Mouse (Mus musculus) kidney, embryonic 14.5 days (tissue): ENCODE measurements around the gene Mst1. TPM values are rescaled to one million over a fixed set of nuclear protein-coding genes. Genes with fewer than 3 reads are reported as not detected.
A peak's percentile ranks its signal among the peaks of the same experiment; 100 is the strongest.

Experiments
- ATAC-seq: fragments of 200-750 bp; cut with Nextera tagmentation; 2 replicates; pipeline ENCODE4 v1.8.0; 2017; ENCODE audit warnings: moderate number of reproducible peaks, mild to moderate bottlenecking, moderate TSS enrichment, moderate library complexity; ENCODE audit not compliant: low FRiP score, low TSS enrichment
- H3K27ac ChIP-seq: fragments of 300-500 bp; sonication (generic); 2 replicates; pipeline ENCODE4 v1.5.1; 2014; ENCODE audit warnings: low read depth, mild to moderate bottlenecking, low read length, moderate library complexity, mixed read lengths
- H3K27me3 ChIP-seq: fragments of 300-500 bp; sonication (generic); 2 replicates; pipeline ENCODE4 v1.6.1; 2014; ENCODE audit warnings: mild to moderate bottlenecking, low read length; ENCODE audit not compliant: control insufficient read depth, insufficient read depth
- H3K36me3 ChIP-seq: fragments of 300-500 bp; sonication (generic); 2 replicates; pipeline ENCODE4 v1.6.1; 2014; ENCODE audit warnings: low read length, mixed read lengths; ENCODE audit not compliant: control insufficient read depth, insufficient read depth
- H3K4me1 ChIP-seq: fragments of 300-500 bp; sonication (generic); 2 replicates; pipeline ENCODE4 v1.6.1; 2014; ENCODE audit warnings: low read length, mixed read lengths; ENCODE audit not compliant: control insufficient read depth, insufficient read depth
- H3K4me2 ChIP-seq: fragments of 300-500 bp; sonication (generic); replicated peaks from 2 replicates; pipeline ENCODE4 v1.6.1; 2014; ENCODE audit warnings: low read depth, mild to moderate bottlenecking, low read length
- H3K4me3 ChIP-seq: fragments of 300-500 bp; sonication (generic); 2 replicates; pipeline ENCODE4 v1.5.1; 2014; ENCODE audit warnings: mild to moderate bottlenecking, low read length
- H3K9ac ChIP-seq: fragments of 300-500 bp; sonication (generic); 2 replicates; pipeline ENCODE4 v1.6.1; 2014; ENCODE audit warnings: low read depth, mild to moderate bottlenecking, low read length, moderate library complexity
- H3K9me3 ChIP-seq: fragments of 300-500 bp; sonication (generic); 2 replicates; pipeline ENCODE4 v1.6.1; 2016; ENCODE audit warnings: low read length; ENCODE audit not compliant: control insufficient read depth
- WGBS: fragments of 180-500 bp; shearing (Covaris S2); extraction: QIAGEN DNeasy Blood & Tissue Kit; methylation state at CpG from one replicate; pipeline ENCODE4 v1.1.7; 2014; 5-methylcytosine and 5-hydroxymethylcytosine counted together
- polyA plus RNA-seq: library from polyadenylated mRNA; unstranded; fragments of >200 nt; fragmentation: Nextera tagmentation; extraction: Ambion mirVana; gene quantifications from 2 replicates; pipeline ENCODE4 v1.2.1, GENCODE M21; 2014

The Mst1 gene
- polyA plus RNA-seq, 1 experiment from 2014 or later: not detected

DNA sequence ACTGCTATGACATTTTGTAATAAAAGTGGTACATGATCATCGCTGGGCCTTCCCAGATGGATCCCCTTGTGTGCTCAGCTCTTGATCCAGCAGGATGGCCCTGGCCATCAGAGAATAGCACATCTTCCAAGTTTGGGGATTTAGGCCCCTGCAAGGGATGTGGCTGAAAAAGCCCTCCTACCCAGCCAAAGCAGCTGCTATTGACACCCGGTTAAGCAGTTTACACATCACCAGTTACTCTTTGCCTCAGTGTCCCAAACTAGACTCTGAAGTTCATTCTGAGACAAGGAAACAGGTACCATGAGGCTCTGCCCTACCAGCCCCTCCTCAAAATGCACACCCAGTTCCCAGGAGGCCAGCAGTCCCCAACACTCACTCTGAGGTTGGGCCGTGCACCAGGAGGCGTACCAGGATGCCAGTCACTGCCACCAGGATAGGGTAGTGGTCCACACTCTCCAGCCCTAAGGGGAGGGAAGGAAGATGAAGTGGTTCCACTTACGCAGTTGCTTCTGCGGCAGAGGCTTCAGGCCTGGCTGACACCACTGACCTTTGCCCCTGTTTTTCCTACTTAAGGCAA lies 24.5 kb upstream of the Mst1 start:
- Histone ChIP-seq H3K9me3 (no peaks in the 10 kb centered on the region), H3K9ac (no peak overlapping the region), H3K27ac (no peak overlapping the region), H3K36me3 (peaks cover 64% of the 10 kb centered on the region), H3K4me3 (no peak overlapping the region), H3K27me3 (no peaks in the 10 kb centered on the region), H3K4me2 (no peak overlapping the region), H3K4me1 (peaks cover 11% of the 10 kb centered on the region; the same call in 1 of the 2 replicates)
- WGBS: 87% methylated on average over 6 of the region's 6 CpGs
- no peak for ATAC-seq

DNA sequence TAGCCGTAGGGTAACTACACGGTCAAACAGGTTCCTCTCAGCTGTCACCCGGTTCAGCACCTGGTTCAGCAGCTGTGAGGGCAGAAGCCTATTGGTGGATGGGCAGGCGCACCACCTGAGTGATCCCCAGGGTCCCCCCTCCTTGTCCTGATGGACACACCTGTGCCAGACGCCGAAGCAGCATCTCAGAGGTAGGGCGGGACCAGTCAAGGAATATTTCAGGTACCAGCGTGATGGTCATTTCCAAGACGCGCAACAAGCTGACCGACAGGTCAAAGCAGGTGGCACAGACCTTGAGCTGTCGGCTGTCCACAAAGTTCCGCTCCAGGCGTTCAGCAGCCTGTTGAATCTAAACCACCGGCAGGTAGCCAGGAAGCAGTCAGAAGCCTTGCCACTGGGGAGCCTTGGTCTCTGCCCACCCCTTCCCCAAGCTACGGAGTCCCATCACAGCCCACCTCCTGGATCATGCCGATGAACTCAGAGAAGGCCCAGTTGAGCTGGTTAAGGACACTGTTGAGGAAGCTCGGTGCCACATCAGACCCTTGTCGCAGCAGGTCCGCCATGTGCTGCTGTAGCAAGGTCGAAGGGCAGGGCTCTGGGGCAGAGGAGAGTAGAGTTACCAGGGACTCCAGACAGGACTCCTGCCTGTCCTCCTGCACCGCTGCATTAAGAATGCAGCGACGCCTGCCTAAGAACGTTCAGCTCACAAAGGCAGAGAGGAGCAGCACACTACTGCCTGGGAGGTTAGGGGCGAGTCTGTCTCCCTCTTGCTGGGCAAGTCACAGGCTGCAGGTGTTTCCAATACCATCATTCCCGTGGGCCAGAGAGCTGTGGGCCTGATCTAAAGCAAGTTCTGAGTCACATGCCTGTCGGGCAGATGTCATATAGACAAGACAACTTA lies 23.6 kb upstream of the Mst1 start:
- Histone ChIP-seq H3K36me3 (peaks cover 63% of the 10 kb centered on the region), H3K27me3 (no peaks in the 10 kb centered on the region), H3K9ac (no peak overlapping the region), H3K27ac (no peak overlapping the region), H3K4me3 (no peak overlapping the region), H3K9me3 (no peaks in the 10 kb centered on the region), H3K4me1 (peaks cover 11% of the 10 kb centered on the region; the same call in 1 of the 2 replicates), H3K4me2 (no peak overlapping the region)
- 80% methylated on average over 28 of the region's 28 CpGs for WGBS
- no peak for ATAC-seq

DNA sequence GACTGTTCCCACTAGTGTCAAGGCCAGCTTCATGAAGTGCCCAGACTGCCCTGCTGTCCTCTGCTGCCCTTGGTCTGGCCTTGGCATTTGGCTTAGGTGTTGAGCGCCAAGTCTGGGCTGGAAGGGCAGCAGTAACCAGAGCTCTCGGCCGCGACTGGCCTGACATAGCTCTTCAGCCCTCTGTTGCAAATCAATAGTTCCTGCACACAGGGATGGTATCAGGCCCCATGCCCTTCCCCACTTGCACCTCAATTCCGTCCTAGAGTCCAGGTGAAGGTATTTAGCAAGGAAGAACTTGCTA lies 23.0 kb upstream of the Mst1 start:
- H3K27ac ChIP-seq: no peak overlapping the region
- peaks cover 61% of the 10 kb centered on the region for H3K36me3 ChIP-seq
- no peak for ATAC-seq
- H3K9me3 ChIP-seq: no peaks in the 10 kb centered on the region
- H3K4me1 ChIP-seq: peaks cover 10% of the 10 kb centered on the region; the same call in 1 of the 2 replicates
- 91% methylated on average over 5 of the region's 5 CpGs for WGBS
- H3K27me3 ChIP-seq: no peaks in the 10 kb centered on the region
- no peak overlapping the region for H3K4me2 ChIP-seq
- H3K9ac ChIP-seq: no peak overlapping the region
- H3K4me3 ChIP-seq: no peak overlapping the region

GRCm38 (mm10) chr9:108058291-108058690 lies 21.9 kb upstream of the Mst1 start:
- Histone ChIP-seq H3K9ac (no peak overlapping the region), H3K27ac (no peak overlapping the region), H3K9me3 (no peaks in the 10 kb centered on the region), H3K4me3 (no peak overlapping the region), H3K36me3 (peaks cover 70% of the 10 kb centered on the region), H3K27me3 (no peaks in the 10 kb centered on the region), H3K4me2 (no peak overlapping the region), H3K4me1 (peaks cover 2% of the 10 kb centered on the region; the same call in 1 of the 2 replicates)
- no peak for ATAC-seq
- 97% methylated on average over 9 of the region's 9 CpGs for WGBS

GRCm38 (mm10) chr9:108062142-108062541 lies 18.1 kb upstream of the Mst1 start:
- H3K27ac ChIP-seq: no peak overlapping the region
- no peak overlapping the region for H3K4me2 ChIP-seq
- no peak for ATAC-seq
- no peak overlapping the region for H3K9ac ChIP-seq
- no peak overlapping the region for H3K4me3 ChIP-seq
- WGBS: 92% methylated on average over 3 of the region's 3 CpGs
- no peaks in the 10 kb centered on the region for H3K4me1 ChIP-seq
- H3K27me3 ChIP-seq: no peaks in the 10 kb centered on the region
- H3K36me3 ChIP-seq: peaks cover 60% of the 10 kb centered on the region
- H3K9me3 ChIP-seq: no peaks in the 10 kb centered on the region

GRCm38 (mm10) chr9:108063361-108063760 lies 16.9 kb upstream of the Mst1 start:
- no peak overlapping the region for H3K4me2 ChIP-seq
- no peaks in the 10 kb centered on the region for H3K27me3 ChIP-seq
- H3K4me3 ChIP-seq: no peak overlapping the region
- ATAC-seq: no peak
- no peak overlapping the region for H3K9ac ChIP-seq
- WGBS: 86% methylated on average over 12 of the region's 12 CpGs
- peaks cover 57% of the 10 kb centered on the region for H3K36me3 ChIP-seq
- H3K4me1 ChIP-seq: no peaks in the 10 kb centered on the region
- H3K9me3 ChIP-seq: no peaks in the 10 kb centered on the region
- H3K27ac ChIP-seq: no peak overlapping the region

DNA sequence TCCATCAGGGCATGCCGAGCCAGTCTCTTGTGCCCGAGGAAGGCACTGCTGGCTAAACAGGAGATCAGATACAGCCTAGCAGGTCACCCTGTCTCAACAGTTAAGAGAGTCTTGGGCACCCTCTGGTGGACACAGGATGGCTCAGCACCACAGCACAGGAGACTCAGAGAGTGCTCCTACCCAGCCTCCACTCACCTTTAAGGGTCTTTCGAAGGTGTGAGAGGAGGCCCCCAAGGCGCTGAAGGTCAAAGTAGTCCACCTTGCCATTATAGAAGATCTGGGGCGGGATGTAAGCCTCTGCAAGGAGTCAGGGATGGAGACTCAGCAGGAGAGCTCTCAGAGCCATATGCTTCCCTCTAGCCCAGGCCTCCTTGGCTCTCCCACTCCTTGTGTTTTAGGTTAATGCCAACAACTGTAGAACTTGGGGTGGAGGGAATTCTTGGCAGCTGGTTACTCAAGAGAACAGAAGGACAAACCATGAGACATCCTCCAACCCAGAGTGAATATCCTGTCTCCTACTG lies 14.7 kb upstream of the Mst1 start:
- H3K4me2 ChIP-seq: no peak overlapping the region
- H3K4me3 ChIP-seq: no peak overlapping the region
- H3K36me3 ChIP-seq: peaks cover 57% of the 10 kb centered on the region
- no peaks in the 10 kb centered on the region for H3K9me3 ChIP-seq
- 40% methylated on average over 5 of the region's 5 CpGs for WGBS
- H3K4me1 ChIP-seq: no peaks in the 10 kb centered on the region
- no peaks in the 10 kb centered on the region for H3K27me3 ChIP-seq
- H3K9ac ChIP-seq: no peak overlapping the region
- 0 out of 2 replicates have a peak, but pooled peaks have one; percentile 55 for ATAC-seq
- no peak overlapping the region for H3K27ac ChIP-seq

- ATAC-seq: no peak
- Histone ChIP-seq H3K4me3 (no peak overlapping the region), H3K27me3 (no peaks in the 10 kb centered on the region), H3K4me1 (no peaks in the 10 kb centered on the region), H3K9ac (no peak overlapping the region), H3K9me3 (no peaks in the 10 kb centered on the region), H3K4me2 (no peak overlapping the region), H3K36me3 (peaks cover 56% of the 10 kb centered on the region), H3K27ac (no peak overlapping the region)
- WGBS: 90% methylated on average over 7 of the region's 7 CpGs
These were observed 13.0 kb upstream of the Mst1 start for GRCm38 (mm10) chr9:108067199-108067598.

DNA sequence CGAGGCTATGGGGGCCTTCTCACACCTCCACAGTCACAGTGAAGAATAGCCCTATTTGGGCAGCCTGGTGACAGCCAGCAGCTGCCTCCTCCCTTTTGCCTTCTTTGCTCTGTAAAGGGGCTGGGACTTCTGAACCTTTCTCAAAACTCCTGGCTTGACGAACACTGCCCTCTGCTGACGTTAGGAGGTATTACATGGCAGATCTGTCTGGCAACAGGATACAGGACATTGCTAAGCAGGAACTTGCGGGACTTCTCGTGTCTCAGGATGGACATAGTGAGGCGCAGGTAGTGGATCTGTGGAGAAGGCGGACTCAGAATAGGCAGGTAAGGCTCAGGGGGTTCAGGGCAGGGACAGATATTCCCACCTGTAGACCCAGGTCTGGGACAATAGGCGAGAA lies 12.3 kb upstream of the Mst1 start:
- peak; percentile 34; the same call in 1 of the 2 replicates for ATAC-seq

More for the DNA sequence above, 12.3 kb upstream of the Mst1 start:
- Histone ChIP-seq H3K9me3 (no peaks in the 10 kb centered on the region), H3K4me2 (no peak overlapping the region), H3K27me3 (no peaks in the 10 kb centered on the region), H3K4me1 (no peaks in the 10 kb centered on the region), H3K36me3 (peaks cover 49% of the 10 kb centered on the region), H3K4me3 (no peak overlapping the region), H3K27ac (no peak overlapping the region), H3K9ac (no peak overlapping the region)
- 16% methylated on average over 8 of the region's 8 CpGs for WGBS
